Mouse (Mus musculus) gastrocnemius, adult 2 months (tissue): ENCODE measurements around the gene Gpr37. TPM values are rescaled to one million over a fixed set of nuclear protein-coding genes. Genes with fewer than 3 reads are reported as not detected.

Experiments used
- DNase-seq: peaks from one replicate; pipeline ENCODE4 v3.0.0; 2022
- H3K27ac ChIP-seq: fragments of 200-600 bp; 2 replicates; pipeline ENCODE4 v1.8.1; 2022; ENCODE audit warnings: mild to moderate bottlenecking
- H3K4me3 ChIP-seq: fragments of 200-600 bp; 2 replicates; pipeline ENCODE4 v1.8.1; 2022; ENCODE audit warnings: mild to moderate bottlenecking, moderate library complexity
- CTCF ChIP-seq: fragments of 200-600 bp; IDR thresholded peaks from 2 replicates; pipeline ENCODE4 v1.8.1; 2022; ENCODE audit warnings: antibody characterized with exemption, mild to moderate bottlenecking, moderate library complexity
- intact Hi-C: fragments of 180-260 bp; cut with DNase I; formaldehyde crosslinking; loops from one replicate; pipeline ENCODE4 v1.15.1; 2025
- total RNA-seq, 2 experiments: library from RNA; stranded (reverse); gene quantifications; 2 replicates each; pipeline ENCODE4 v1.2.3; 2021

Gene Gpr37
- total RNA-seq, 2 experiments from 2014 or later: not detected

DNA sequence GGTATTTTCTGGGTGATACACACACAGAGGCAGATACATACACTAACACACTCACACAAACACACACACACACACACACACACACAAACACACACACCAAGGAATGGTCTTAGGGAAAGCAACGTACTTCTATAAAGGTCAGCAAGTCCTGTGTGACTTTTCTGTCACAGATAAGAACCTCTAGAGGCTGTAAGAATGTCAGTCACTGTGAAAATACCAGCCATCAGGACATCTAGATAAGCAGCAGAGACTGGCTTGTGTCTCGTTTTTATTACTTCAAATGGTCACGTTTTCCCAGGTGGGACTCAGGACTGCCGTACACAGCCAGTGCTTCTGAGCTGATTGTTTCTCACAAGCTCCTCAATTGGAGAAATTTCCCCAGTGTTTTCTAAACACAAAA lies 20.4 kb downstream of the Gpr37 start:
- Histone ChIP-seq H3K27ac (no peak overlapping the region), H3K4me3 (no peak overlapping the region)
- no peak for DNase-seq
- no peak for TF ChIP-seq CTCF
- intact Hi-C loops: no loop called here

DNA sequence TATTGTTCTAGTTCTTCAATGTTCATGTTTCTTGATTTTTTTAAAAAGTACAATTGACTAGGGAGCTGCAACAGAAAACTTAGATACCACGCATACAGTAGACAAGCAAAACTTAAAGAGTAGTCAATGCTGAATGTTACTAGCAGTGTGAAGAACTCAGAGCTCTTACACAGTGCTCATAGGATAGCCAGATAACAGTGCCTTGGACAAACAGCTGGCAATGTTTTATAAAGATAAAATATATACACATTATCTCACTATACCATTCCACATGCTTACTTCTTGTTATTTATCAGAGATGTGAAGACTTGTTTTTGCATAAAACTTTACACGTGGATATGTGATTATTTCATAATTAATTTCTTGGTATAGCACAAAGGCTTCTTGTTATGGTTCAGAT lies 26.6 kb downstream of the Gpr37 start:
- TF ChIP-seq CTCF: no peak
- DNase-seq: no peak
- H3K4me3 ChIP-seq: no peak overlapping the region
- intact Hi-C loops: no loop called here
- H3K27ac ChIP-seq: no peak overlapping the region

DNA sequence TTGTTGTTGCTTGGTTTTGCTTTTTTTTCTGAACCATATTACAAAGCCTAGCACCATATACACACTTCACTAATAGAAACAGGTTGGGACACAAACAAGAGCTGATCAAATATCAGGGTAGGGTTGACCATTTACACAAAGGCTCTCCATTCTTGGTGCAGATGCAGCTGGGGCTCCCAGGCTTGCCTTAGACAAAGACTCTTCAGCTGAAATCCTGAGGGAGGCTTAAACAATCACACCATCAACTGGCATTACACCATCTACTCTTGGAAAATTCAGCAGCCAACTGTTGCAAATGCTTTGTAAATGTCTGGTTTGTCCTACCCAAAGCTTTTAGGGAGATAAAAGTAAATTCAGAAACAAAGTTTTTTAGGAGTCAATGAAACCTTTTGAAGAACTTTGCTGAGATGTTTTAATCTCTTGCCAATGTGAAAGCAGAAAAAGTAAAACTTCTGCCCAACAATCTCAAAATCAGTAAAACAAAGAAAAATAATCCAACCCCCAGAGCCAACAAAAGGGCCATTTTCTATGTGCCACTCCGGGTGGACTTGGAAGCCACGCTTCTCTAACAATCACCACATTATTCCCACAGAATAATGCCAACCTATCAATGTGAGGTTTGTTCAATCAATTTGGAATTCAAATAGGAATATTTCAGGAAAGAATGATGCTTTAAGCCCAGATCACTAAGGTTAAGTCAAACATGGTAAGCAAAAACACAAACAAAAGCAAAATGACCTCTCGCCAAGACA lies 30.4 kb downstream of the Gpr37 start:
- Histone ChIP-seq H3K27ac (no peak overlapping the region), H3K4me3 (no peak overlapping the region)
- intact Hi-C loops: no loop called here
- DNase-seq: no peak
- TF ChIP-seq CTCF: no peak

Other genes starting within 250 kb of the Gpr37 start
- 1 to 10 TPM; 8.4 to 9.3 TPM for gene Pot1a, start 118.5 kb upstream of the Gpr37 start, total RNA-seq